Mouse (Mus musculus): ENCODE data around the gene Gm42906. TPM values are rescaled to one million over a fixed set of nuclear protein-coding genes. Genes with fewer than 3 reads are reported as not detected.

The Gm42906 gene
- polyA plus RNA-seq, 1 experiment from 2014 or later, result not detected

DNA sequence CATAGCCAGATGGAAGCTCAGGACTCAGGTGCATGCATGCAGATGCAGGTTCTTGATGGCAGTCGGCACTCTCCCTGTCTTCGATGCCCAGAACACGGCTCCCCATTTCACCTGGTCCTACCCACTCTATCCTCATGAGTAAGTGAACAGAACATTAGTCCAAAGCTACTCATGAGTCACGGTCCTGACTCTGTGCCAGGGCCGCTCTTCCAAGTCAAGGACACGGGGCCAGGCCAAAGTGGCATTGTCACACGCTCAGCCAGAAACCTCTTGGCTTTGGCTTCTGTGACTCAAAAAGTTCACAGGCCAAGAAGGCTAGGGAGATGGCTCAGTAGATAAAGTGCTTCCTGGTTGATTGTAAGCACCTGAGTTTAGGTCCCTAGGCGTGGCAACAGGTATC lies 81.3 kb downstream of the Gm42906 start:
- Histone ChIP-seq H3K27me3 (ENCODE audit: control insufficient read depth, insufficient read depth, low read length) (no peaks in the 10 kb centered on the region), H3K4me1 (ENCODE audit: control insufficient read depth, insufficient read depth, low read length) (no peaks in the 10 kb centered on the region), H3K9ac (replicated peaks; ENCODE audit: low read depth, low read length) (no peak overlapping the region), H3K27ac (ENCODE audit: low read depth, low read length) (no peak overlapping the region), H3K4me3 (ENCODE audit: low read depth, low read length) (no peak overlapping the region), H3K9me3 (ENCODE audit: control insufficient read depth, low read length) (no peaks in the 10 kb centered on the region), H3K36me3 (ENCODE audit: control insufficient read depth, insufficient read depth, low read length) (no peaks in the 10 kb centered on the region), H3K4me2 (ENCODE audit: low read depth, low read length) (no peak overlapping the region)
- WGBS, result 96% methylated on average over 8 of the region's 8 CpGs
- ATAC-seq (ENCODE audit: low read depth), result no peak

DNA sequence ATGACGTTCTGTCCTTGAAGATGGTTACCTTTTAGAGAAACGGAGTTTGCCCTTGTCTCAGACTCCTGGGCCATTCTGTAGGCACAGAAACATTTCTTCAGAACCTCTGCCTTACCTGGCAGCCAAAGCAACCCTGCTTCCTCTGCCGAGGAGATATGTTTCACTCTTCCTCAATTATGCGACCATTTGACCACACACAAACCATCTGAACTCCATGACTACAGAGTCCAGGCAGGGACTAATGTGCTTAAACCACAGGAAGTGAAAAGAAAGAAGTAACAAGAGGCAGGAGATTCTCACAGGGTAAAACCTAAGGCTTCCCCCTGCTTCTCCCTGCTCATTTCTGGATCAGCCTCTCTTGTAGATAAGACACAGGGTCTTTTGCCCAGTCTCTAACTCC lies 83.2 kb downstream of the Gm42906 start:
- H3K27ac ChIP-seq (ENCODE audit: low read depth, low read length), result no peak overlapping the region
- H3K9ac ChIP-seq (replicated peaks; ENCODE audit: low read depth, low read length), result no peak overlapping the region
- H3K27me3 ChIP-seq (ENCODE audit: control insufficient read depth, insufficient read depth, low read length), result no peaks in the 10 kb centered on the region
- no peaks in the 10 kb centered on the region for H3K9me3 ChIP-seq (ENCODE audit: control insufficient read depth, low read length)
- no peak overlapping the region for H3K4me2 ChIP-seq (ENCODE audit: low read depth, low read length)
- no peak overlapping the region for H3K4me3 ChIP-seq (ENCODE audit: low read depth, low read length)
- H3K4me1 ChIP-seq (ENCODE audit: control insufficient read depth, insufficient read depth, low read length), result no peaks in the 10 kb centered on the region
- no peak for ATAC-seq (ENCODE audit: low read depth)
- WGBS, result 81% methylated on average over 4 of the region's 4 CpGs
- H3K36me3 ChIP-seq (ENCODE audit: control insufficient read depth, insufficient read depth, low read length), result no peaks in the 10 kb centered on the region

- Histone ChIP-seq H3K4me2 (ENCODE audit: low read depth, low read length) (no peak overlapping the region), H3K27ac (ENCODE audit: low read depth, low read length) (no peak overlapping the region), H3K27me3 (ENCODE audit: control insufficient read depth, insufficient read depth, low read length) (no peaks in the 10 kb centered on the region), H3K9ac (replicated peaks; ENCODE audit: low read depth, low read length) (no peak overlapping the region), H3K9me3 (ENCODE audit: control insufficient read depth, low read length) (no peaks in the 10 kb centered on the region), H3K36me3 (ENCODE audit: control insufficient read depth, insufficient read depth, low read length) (no peaks in the 10 kb centered on the region), H3K4me3 (ENCODE audit: low read depth, low read length) (no peak overlapping the region), H3K4me1 (ENCODE audit: control insufficient read depth, insufficient read depth, low read length) (no peaks in the 10 kb centered on the region)
- ATAC-seq (ENCODE audit: low read depth), result no peak
Measured at GRCm38 (mm10) chr5:151333686-151334085, 94.3 kb downstream of the Gm42906 start.

GRCm38 (mm10) chr5:151333191-151333594 lies 94.8 kb downstream of the Gm42906 start:
- H3K27me3 ChIP-seq (ENCODE audit: control insufficient read depth, insufficient read depth, low read length), result no peaks in the 10 kb centered on the region
- no peaks in the 10 kb centered on the region for H3K4me1 ChIP-seq (ENCODE audit: control insufficient read depth, insufficient read depth, low read length)
- no peak overlapping the region for H3K4me2 ChIP-seq (ENCODE audit: low read depth, low read length)
- H3K4me3 ChIP-seq (ENCODE audit: low read depth, low read length), result no peak overlapping the region
- no peak overlapping the region for H3K9ac ChIP-seq (replicated peaks; ENCODE audit: low read depth, low read length)
- no peaks in the 10 kb centered on the region for H3K36me3 ChIP-seq (ENCODE audit: control insufficient read depth, insufficient read depth, low read length)
- H3K27ac ChIP-seq (ENCODE audit: low read depth, low read length), result no peak overlapping the region
- ATAC-seq (ENCODE audit: low read depth), result no peak
- no peaks in the 10 kb centered on the region for H3K9me3 ChIP-seq (ENCODE audit: control insufficient read depth, low read length)

GRCm38 (mm10) chr5:151315804-151316597 lies 112.0 kb downstream of the Gm42906 start:
- Histone ChIP-seq H3K9me3 (ENCODE audit: control insufficient read depth, low read length) (no peaks in the 10 kb centered on the region), H3K4me2 (ENCODE audit: low read depth, low read length) (no peak overlapping the region), H3K27me3 (ENCODE audit: control insufficient read depth, insufficient read depth, low read length) (no peaks in the 10 kb centered on the region), H3K4me1 (ENCODE audit: control insufficient read depth, insufficient read depth, low read length) (no peaks in the 10 kb centered on the region), H3K36me3 (ENCODE audit: control insufficient read depth, insufficient read depth, low read length) (no peaks in the 10 kb centered on the region), H3K27ac (ENCODE audit: low read depth, low read length) (no peak overlapping the region), H3K4me3 (ENCODE audit: low read depth, low read length) (no peak overlapping the region), H3K9ac (replicated peaks; ENCODE audit: low read depth, low read length) (no peak overlapping the region)
- WGBS, result 74% methylated on average over 10 of the region's 10 CpGs
- ATAC-seq (ENCODE audit: low read depth), result no peak

DNA sequence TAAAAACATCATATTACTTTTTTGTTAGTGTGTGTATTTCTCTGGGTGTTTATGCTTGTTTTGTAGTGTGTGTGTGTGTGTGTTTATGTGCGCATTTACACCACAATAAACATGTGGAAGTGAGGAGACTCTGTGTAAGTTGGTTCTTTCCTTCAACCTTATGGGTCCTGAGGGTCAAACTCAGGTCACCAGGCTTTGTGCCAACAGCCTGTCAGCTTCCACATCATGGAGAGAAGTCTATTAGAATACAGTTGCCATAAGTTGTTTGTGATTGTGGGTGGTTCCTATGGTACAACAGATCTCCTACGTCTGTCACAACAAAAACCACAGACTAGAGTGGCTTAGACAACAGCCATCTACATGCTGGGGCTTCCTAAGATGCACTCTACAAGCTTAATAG lies 127.7 kb downstream of the Gm42906 start:
- 70% methylated on average over 2 of the region's 2 CpGs for WGBS
- Histone ChIP-seq H3K36me3 (ENCODE audit: control insufficient read depth, insufficient read depth, low read length) (no peaks in the 10 kb centered on the region), H3K4me2 (ENCODE audit: low read depth, low read length) (no peak overlapping the region), H3K27me3 (ENCODE audit: control insufficient read depth, insufficient read depth, low read length) (no peaks in the 10 kb centered on the region), H3K9me3 (ENCODE audit: control insufficient read depth, low read length) (no peaks in the 10 kb centered on the region), H3K4me1 (ENCODE audit: control insufficient read depth, insufficient read depth, low read length) (no peaks in the 10 kb centered on the region), H3K4me3 (ENCODE audit: low read depth, low read length) (no peak overlapping the region), H3K27ac (ENCODE audit: low read depth, low read length) (no peak overlapping the region), H3K9ac (replicated peaks; ENCODE audit: low read depth, low read length) (no peak overlapping the region)
- no peak for ATAC-seq (ENCODE audit: low read depth)

GRCm38 (mm10) chr5:151299576-151299975 lies 128.4 kb downstream of the Gm42906 start:
- 87% methylated on average over 7 of the region's 7 CpGs for WGBS
- ATAC-seq (ENCODE audit: low read depth), result no peak

DNA sequence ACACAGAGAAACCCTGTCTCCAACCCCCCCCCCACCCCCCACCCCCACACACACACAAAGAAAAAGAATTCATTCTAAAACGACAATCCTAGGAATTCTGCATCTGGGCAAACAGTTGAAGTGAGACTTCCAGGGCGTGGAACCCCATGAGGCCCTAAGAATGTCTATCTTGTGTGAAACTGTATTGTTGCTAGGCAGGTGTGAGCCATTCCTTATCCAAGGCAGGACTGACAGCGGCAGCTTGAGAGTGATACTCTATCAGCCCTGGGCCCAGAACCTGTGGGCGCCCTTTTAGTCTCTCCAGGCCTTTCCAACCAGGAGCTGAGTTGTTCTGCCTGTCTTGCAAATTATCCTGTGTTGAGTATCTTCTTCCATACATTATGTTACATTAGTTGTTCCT lies 129.6 kb downstream of the Gm42906 start:
- Histone ChIP-seq H3K27me3 (ENCODE audit: control insufficient read depth, insufficient read depth, low read length) (no peaks in the 10 kb centered on the region), H3K4me1 (ENCODE audit: control insufficient read depth, insufficient read depth, low read length) (no peaks in the 10 kb centered on the region), H3K4me2 (ENCODE audit: low read depth, low read length) (no peak overlapping the region), H3K9ac (replicated peaks; ENCODE audit: low read depth, low read length) (no peak overlapping the region), H3K27ac (ENCODE audit: low read depth, low read length) (no peak overlapping the region), H3K9me3 (ENCODE audit: control insufficient read depth, low read length) (no peaks in the 10 kb centered on the region), H3K36me3 (ENCODE audit: control insufficient read depth, insufficient read depth, low read length) (no peaks in the 10 kb centered on the region), H3K4me3 (ENCODE audit: low read depth, low read length) (no peak overlapping the region)
- WGBS, result 74% methylated on average over 4 of the region's 4 CpGs
- ATAC-seq (ENCODE audit: low read depth), result no peak

More at GRCm38 (mm10) chr5:151299576-151299975, 128.4 kb downstream of the Gm42906 start:
- no peaks in the 10 kb centered on the region for H3K4me1 ChIP-seq (ENCODE audit: control insufficient read depth, insufficient read depth, low read length)
- no peaks in the 10 kb centered on the region for H3K36me3 ChIP-seq (ENCODE audit: control insufficient read depth, insufficient read depth, low read length)
- no peak overlapping the region for H3K4me2 ChIP-seq (ENCODE audit: low read depth, low read length)
- no peak overlapping the region for H3K27ac ChIP-seq (ENCODE audit: low read depth, low read length)
- no peaks in the 10 kb centered on the region for H3K27me3 ChIP-seq (ENCODE audit: control insufficient read depth, insufficient read depth, low read length)
- H3K4me3 ChIP-seq (ENCODE audit: low read depth, low read length), result no peak overlapping the region
- H3K9me3 ChIP-seq (ENCODE audit: control insufficient read depth, low read length), result no peaks in the 10 kb centered on the region
- no peak overlapping the region for H3K9ac ChIP-seq (replicated peaks; ENCODE audit: low read depth, low read length)

- no peak for ATAC-seq (ENCODE audit: low read depth)
- Histone ChIP-seq H3K9me3 (ENCODE audit: control insufficient read depth, low read length) (no peaks in the 10 kb centered on the region), H3K4me2 (ENCODE audit: low read depth, low read length) (no peak overlapping the region), H3K9ac (replicated peaks; ENCODE audit: low read depth, low read length) (no peak overlapping the region), H3K27ac (ENCODE audit: low read depth, low read length) (no peak overlapping the region), H3K36me3 (ENCODE audit: control insufficient read depth, insufficient read depth, low read length) (no peaks in the 10 kb centered on the region), H3K4me1 (ENCODE audit: control insufficient read depth, insufficient read depth, low read length) (no peaks in the 10 kb centered on the region), H3K27me3 (ENCODE audit: control insufficient read depth, insufficient read depth, low read length) (no peaks in the 10 kb centered on the region), H3K4me3 (ENCODE audit: low read depth, low read length) (no peak overlapping the region)
- 50% methylated on average over 4 of the region's 4 CpGs for WGBS
Measured at GRCm38 (mm10) chr5:151296244-151296643, 131.7 kb downstream of the Gm42906 start.

All from neural tube, embryonic 14.5 days (tissue).